In the genomic region with DNA sequence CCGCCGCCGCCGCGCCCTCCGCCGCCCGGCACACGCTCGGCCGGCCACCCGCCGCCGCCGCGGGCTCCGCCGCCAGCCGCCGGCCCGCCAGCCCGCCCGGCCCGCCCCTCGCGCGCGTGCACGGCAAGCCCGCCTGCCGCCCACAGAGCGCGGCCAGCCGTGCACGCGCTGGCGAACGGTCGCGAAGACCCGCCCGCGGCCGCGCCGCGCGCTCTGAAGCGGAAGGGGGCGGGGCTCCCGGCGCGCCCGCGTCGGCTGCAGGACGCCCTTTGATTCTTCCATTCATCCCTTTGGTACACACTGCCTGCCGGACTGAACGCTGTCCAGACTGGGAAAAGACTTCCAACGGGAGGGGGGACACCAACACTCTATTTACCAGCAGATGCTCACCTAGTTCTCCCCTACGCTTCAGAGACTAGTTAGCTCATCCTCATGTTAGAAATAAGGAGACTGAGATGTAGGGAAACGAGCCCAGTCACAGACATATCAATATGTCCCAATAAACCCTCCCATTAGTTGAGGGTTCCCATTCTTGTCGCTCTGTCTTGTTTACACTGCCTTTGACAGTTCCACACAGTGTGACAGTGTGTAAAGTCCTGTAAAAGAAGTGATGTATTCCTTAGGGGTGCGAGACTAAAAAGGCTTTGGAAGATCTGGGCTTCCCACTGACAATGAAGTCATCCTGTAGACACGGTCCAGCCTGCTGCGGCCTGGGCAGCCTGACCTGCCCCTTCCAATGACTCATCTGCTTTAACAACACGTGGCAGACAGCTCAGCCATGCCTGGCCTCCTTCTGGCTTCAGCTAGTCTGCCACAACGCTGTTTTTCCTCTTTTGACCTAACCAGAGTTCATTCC, we compare ENCODE assay signal across 8 mouse cellular contexts. TPM values are rescaled to one million over a fixed set of nuclear protein-coding genes. Genes with fewer than 3 reads are reported as not detected.
DNase-seq lines count a peak whose midpoint lies in the region; ATAC-seq and TF ChIP-seq lines count a peak whose summit lies in the region.

Mast2 (minus strand) TSS at position 58 of the 856 bp plus-strand sequence.

- H3K79me2 ChIP-seq in C2C12 (ENCODE audit: control insufficient read depth, insufficient read depth), result peaks cover 46% of the 10 kb centered on the region

- H3K4me2 ChIP-seq in heart, embryonic 12.5 days, result peak within 1 kb of the TSS; percentile 86
- H3K4me2 ChIP-seq in kidney, postnatal 0 days (ENCODE audit: low read length), result peak within 1 kb of the TSS; percentile 76
- peak within 1 kb of the TSS; percentile 76 for H3K4me2 ChIP-seq in liver, embryonic 11.5 days
- H3K4me2 ChIP-seq in stomach, embryonic 14.5 days (replicated peaks; ENCODE audit: low read depth, low read length), result peak within 1 kb of the TSS; percentile 79

- H3K4me1 ChIP-seq in erythroblast, embryonic 14.5 days (ENCODE audit: control insufficient read depth), result peaks cover 37% of the 10 kb centered on the region
- H3K4me1 ChIP-seq in heart, embryonic 12.5 days (replicated peaks), result peaks cover 20% of the 10 kb centered on the region
- peaks cover 16% of the 10 kb centered on the region for H3K4me1 ChIP-seq in kidney, postnatal 0 days (replicated peaks; ENCODE audit: insufficient read depth, low read length)
- peaks cover 9% of the 10 kb centered on the region for H3K4me1 ChIP-seq in liver, embryonic 11.5 days (replicated peaks; ENCODE audit: control insufficient read depth, insufficient read depth, low read length)
- H3K4me1 ChIP-seq in stomach, embryonic 14.5 days (ENCODE audit: control insufficient read depth, insufficient read depth, low read length), result peaks cover 9% of the 10 kb centered on the region

- no peak for TF ChIP-seq CTCF in C2C12 (IDR thresholded peaks at IDR 0.05; ENCODE audit: control insufficient read depth, insufficient read depth, insufficient read length)
- no peak for TF ChIP-seq CTCF in brain, embryonic 14.5 days (IDR thresholded peaks at IDR 0.05; ENCODE audit: borderline replicate concordance, extremely low read depth, insufficient read depth, insufficient read length)
- no peak for TF ChIP-seq CTCF in kidney, postnatal 0 days (IDR thresholded peaks at IDR 0.05; ENCODE audit: low read depth)

- H3K36me3 ChIP-seq in C2C12 (ENCODE audit: control insufficient read depth, insufficient read depth), result no peaks in the 10 kb centered on the region
- no peaks in the 10 kb centered on the region for H3K36me3 ChIP-seq in erythroblast, embryonic 14.5 days (ENCODE audit: control insufficient read depth)
- no peaks in the 10 kb centered on the region for H3K36me3 ChIP-seq in heart, embryonic 12.5 days
- H3K36me3 ChIP-seq in kidney, postnatal 0 days (ENCODE audit: insufficient read depth, low read length), result no peaks in the 10 kb centered on the region
- H3K36me3 ChIP-seq in liver, embryonic 11.5 days (ENCODE audit: control insufficient read depth, insufficient read depth, low read length), result no peaks in the 10 kb centered on the region
- H3K36me3 ChIP-seq in stomach, embryonic 14.5 days (ENCODE audit: control insufficient read depth, insufficient read depth, low read length), result no peaks in the 10 kb centered on the region

- H3K27me3 ChIP-seq in C2C12 (ENCODE audit: control insufficient read depth, insufficient read depth, insufficient read length), result no peaks in the 10 kb centered on the region
- H3K27me3 ChIP-seq in erythroblast, embryonic 14.5 days (ENCODE audit: control insufficient read depth), result 0 out of 2 replicates have a peak, but pooled peaks cover 3% of the 10 kb centered on the region
- H3K27me3 ChIP-seq in heart, embryonic 12.5 days (replicated peaks), result no peaks in the 10 kb centered on the region
- no peaks in the 10 kb centered on the region for H3K27me3 ChIP-seq in kidney, postnatal 0 days (ENCODE audit: insufficient read depth, low read length)
- H3K27me3 ChIP-seq in liver, embryonic 11.5 days (replicated peaks; ENCODE audit: control insufficient read depth, insufficient read depth, low read length), result no peaks in the 10 kb centered on the region
- no peaks in the 10 kb centered on the region for H3K27me3 ChIP-seq in stomach, embryonic 14.5 days (ENCODE audit: control insufficient read depth, insufficient read depth, low read length)

- H3ac ChIP-seq in C2C12 (ENCODE audit: control insufficient read depth, insufficient read length, low read depth), result peak within 1 kb of the TSS; percentile 93

- 10% methylated on average over 68 of the region's 68 CpGs for WGBS in heart, embryonic 12.5 days
- 2% methylated on average over 38 of the region's 68 CpGs for WGBS in kidney, postnatal 0 days
- WGBS in liver, embryonic 11.5 days, result 3% methylated on average over 46 of the region's 68 CpGs
- 1% methylated on average over 68 of the region's 68 CpGs for WGBS in stomach, embryonic 14.5 days

- H3K9me3 ChIP-seq in erythroblast, embryonic 14.5 days (ENCODE audit: control insufficient read depth, low read length), result no peaks in the 10 kb centered on the region
- H3K9me3 ChIP-seq in heart, embryonic 12.5 days (replicated peaks), result peaks cover 4% of the 10 kb centered on the region
- H3K9me3 ChIP-seq in kidney, postnatal 0 days (replicated peaks; ENCODE audit: low read length), result no peaks in the 10 kb centered on the region
- no peaks in the 10 kb centered on the region for H3K9me3 ChIP-seq in liver, embryonic 11.5 days (ENCODE audit: control insufficient read depth, low read length)
- H3K9me3 ChIP-seq in stomach, embryonic 14.5 days (ENCODE audit: control insufficient read depth, low read depth, low read length), result peaks cover 6% of the 10 kb centered on the region; the same call in 1 of the 2 replicates

- H3K79me3 ChIP-seq in C2C12 (ENCODE audit: low read depth), result peaks cover 37% of the 10 kb centered on the region

- peak; percentile 96 for DNase-seq in brain, embryonic 14.5 days (ENCODE audit: low read depth)
- DNase-seq in kidney, postnatal 0 days (ENCODE audit: low spot score), result peak; percentile 91
- peak; percentile 80 for DNase-seq in liver, embryonic 11.5 days (ENCODE audit: low spot score)
- peak; percentile 83 for DNase-seq in naive thymus-derived CD4-positive, alpha-beta T cell, adult 2 months (ENCODE audit: low read depth)

- peak within 1 kb of the TSS; percentile 93 for H3K9ac ChIP-seq in heart, embryonic 12.5 days
- H3K9ac ChIP-seq in kidney, postnatal 0 days (ENCODE audit: low read depth, low read length), result peak within 1 kb of the TSS; percentile 95
- peak within 1 kb of the TSS; percentile 92 for H3K9ac ChIP-seq in liver, embryonic 11.5 days (ENCODE audit: low read depth, low read length)
- peak within 1 kb of the TSS; percentile 88 for H3K9ac ChIP-seq in stomach, embryonic 14.5 days (replicated peaks; ENCODE audit: low read depth, low read length)

- peak within 1 kb of the TSS; percentile 94 for H3K27ac ChIP-seq in heart, embryonic 12.5 days (ENCODE audit: poor library complexity, severe bottlenecking)
- H3K27ac ChIP-seq in kidney, postnatal 0 days, result peak within 1 kb of the TSS; percentile 93
- H3K27ac ChIP-seq in liver, embryonic 11.5 days (ENCODE audit: low read depth, low read length), result peak within 1 kb of the TSS; percentile 76
- H3K27ac ChIP-seq in stomach, embryonic 14.5 days (ENCODE audit: low read length), result peak within 1 kb of the TSS; percentile 85

- peak; percentile 91 for ATAC-seq in heart, embryonic 12.5 days (ENCODE audit: insufficient number of reproducible peaks, low FRiP score)
- ATAC-seq in kidney, postnatal 0 days (replicated peaks; ENCODE audit: low FRiP score, low read depth), result peak; percentile 92
- peak; percentile 87 for ATAC-seq in liver, embryonic 11.5 days (replicated peaks; ENCODE audit: low FRiP score)
- peak; percentile 89 for ATAC-seq in stomach, embryonic 14.5 days (ENCODE audit: insufficient number of reproducible peaks, insufficient read depth, low FRiP score, low read depth)

- peak; percentile 59; the same call in 1 of the 2 replicates for TF ChIP-seq POLR2A in brain, embryonic 14.5 days (IDR thresholded peaks at IDR 0.05; ENCODE audit: borderline replicate concordance, extremely low read depth, insufficient read depth, insufficient read length, poor library complexity, severe bottlenecking)

- H3K4me3 ChIP-seq in C2C12 (ENCODE audit: insufficient read depth, poor library complexity, severe bottlenecking), result peak within 1 kb of the TSS; percentile 85
- H3K4me3 ChIP-seq in erythroblast, embryonic 14.5 days (replicated peaks), result peak within 1 kb of the TSS; percentile 94
- H3K4me3 ChIP-seq in heart, embryonic 12.5 days, result peak within 1 kb of the TSS; percentile 99
- H3K4me3 ChIP-seq in kidney, postnatal 0 days (replicated peaks; ENCODE audit: low read depth, low read length), result peak within 1 kb of the TSS; percentile 97
- peak within 1 kb of the TSS; percentile 90 for H3K4me3 ChIP-seq in liver, embryonic 11.5 days (ENCODE audit: low read depth, low read length)
- H3K4me3 ChIP-seq in stomach, embryonic 14.5 days (ENCODE audit: low read depth, low read length), result peak within 1 kb of the TSS; percentile 92

TF ChIP-seq in C2C12, 6 proteins besides CTCF, POLR2A, EP300 and RAD21:
- TF ChIP-seq MYOD1 (IDR thresholded peaks at IDR 0.05; ENCODE audit: control insufficient read depth, insufficient read length, low read depth) (peak; percentile 11), FOSL1 (IDR thresholded peaks at IDR 0.05; ENCODE audit: insufficient read depth, low read length, poor library complexity, severe bottlenecking) (peak; percentile 64), MYOG (IDR thresholded peaks at IDR 0.05; ENCODE audit: control insufficient read depth, extremely low read depth, insufficient read length) (no peak), MAX (IDR thresholded peaks at IDR 0.05) (peak; percentile 98), CEBPB (IDR thresholded peaks at IDR 0.05; ENCODE audit: low read depth) (no peak), USF1 (IDR thresholded peaks at IDR 0.05; ENCODE audit: low read depth) (peak; percentile 87)

RNA-seq across cellular contexts. Expression of gene Mast2, which starts in this region (rescaled TPM):
- polyA plus RNA-seq in C2C12 (2012; fragmentation: generic; extraction: Trizol), result 40.5 TPM
- polyA plus RNA-seq in brain, embryonic 14.5 days (2012; rRNA removed), result 163 and 171 TPM in 2 replicates
- 12.0 and 20.7 TPM in 2 replicates for polyA plus RNA-seq in erythroblast, embryonic 14.5 days (2012)
- 21.5 and 27.5 TPM in 2 replicates for polyA plus RNA-seq in heart, embryonic 12.5 days (2016; fragmentation: Nextera tagmentation; extraction: Ambion mirVana)
- polyA plus RNA-seq in kidney, postnatal 0 days (2015; fragmentation: Nextera tagmentation; extraction: Ambion mirVana), result 7.4 and 8.8 TPM in 2 replicates
- polyA plus RNA-seq in liver, embryonic 11.5 days (2014; fragmentation: Nextera tagmentation; extraction: Ambion mirVana), result 19.5 and 21.9 TPM in 2 replicates
- 23.4 and 24.6 TPM in 2 replicates for polyA plus RNA-seq in stomach, embryonic 14.5 days (2014; fragmentation: Nextera tagmentation; extraction: Ambion mirVana)

Comparison
In these comparisons a context has a peak if more than half of its experiments do, and no peak if none do; other contexts are left out.
1. Peak in every context shown above with its lines: DNase-seq, ATAC-seq, H3K4me3 ChIP-seq and H3K27ac ChIP-seq.